Mouse (Mus musculus): ENCODE measurements around the gene Cox7a2l. TPM values are rescaled to one million over a fixed set of nuclear protein-coding genes. Genes with fewer than 3 reads are reported as not detected.

Gene Cox7a2l
- polyA plus RNA-seq, 1 experiment from 2014 or later = 127 TPM

Other genes with a start within 250 kb of the Cox7a2l start
- 70.8 and 74.8 TPM in 2 replicates for gene Eml4, start 166.4 kb downstream of the Cox7a2l start, polyA plus RNA-seq (2016; fragmentation: Nextera tagmentation; extraction: Ambion mirVana)
- gene Kcng3, start 114.6 kb upstream of the Cox7a2l start, polyA plus RNA-seq (2016; fragmentation: Nextera tagmentation; extraction: Ambion mirVana) = not detected in 2 replicates
- gene Mta3, start 188.8 kb upstream of the Cox7a2l start, polyA plus RNA-seq (2016; fragmentation: Nextera tagmentation; extraction: Ambion mirVana) = 46.2 and 49.8 TPM in 2 replicates

Measured in limb, embryonic 12.5 days (tissue).